Mouse (Mus musculus): Measurements from ENCODE around the gene Efnb2. TPM values are rescaled to one million over a fixed set of nuclear protein-coding genes. Genes with fewer than 3 reads are reported as not detected.

Efnb2 gene
- polyA plus RNA-seq, 1 experiment from 2014 or later: 48.9 TPM

GRCm38 (mm10) chr8:8609141-8609540 is 51.9 kb downstream of the Efnb2 start:
- H3K9me3 ChIP-seq (replicated peaks; ENCODE audit: control insufficient read depth, low read length): no peaks in the 10 kb centered on the region
- peaks cover 4% of the 10 kb centered on the region; the same call in 1 of the 2 replicates for H3K4me1 ChIP-seq (ENCODE audit: control insufficient read depth, insufficient read depth, low read length)
- WGBS: 14% methylated on average over 5 of the region's 5 CpGs
- H3K4me2 ChIP-seq (ENCODE audit: low read length): no peak overlapping the region
- no peaks in the 10 kb centered on the region for H3K27me3 ChIP-seq (replicated peaks; ENCODE audit: control insufficient read depth, insufficient read depth, low read length)
- H3K36me3 ChIP-seq (ENCODE audit: control insufficient read depth, insufficient read depth, low read length): no peaks in the 10 kb centered on the region
- DNase-seq (ENCODE audit: low spot score) (no peak), ATAC-seq (no peak)
- no peak overlapping the region for H3K27ac ChIP-seq (ENCODE audit: low read depth, low read length)
- no peak overlapping the region for H3K4me3 ChIP-seq (ENCODE audit: low read depth, low read length)
- no peak overlapping the region for H3K9ac ChIP-seq (ENCODE audit: low read length)

- ATAC-seq: no peak
- no peak for DNase-seq (ENCODE audit: low spot score)
- H3K4me1 ChIP-seq (ENCODE audit: control insufficient read depth, insufficient read depth, low read length): peaks cover 4% of the 10 kb centered on the region; the same call in 1 of the 2 replicates
Observed at GRCm38 (mm10) chr8:8605621-8606020, 55.4 kb downstream of the Efnb2 start.

GRCm38 (mm10) chr8:8603875-8604274 is 57.2 kb downstream of the Efnb2 start:
- Histone ChIP-seq H3K9me3 (replicated peaks; ENCODE audit: control insufficient read depth, low read length) (no peaks in the 10 kb centered on the region), H3K9ac (ENCODE audit: low read length) (no peak overlapping the region), H3K27me3 (replicated peaks; ENCODE audit: control insufficient read depth, insufficient read depth, low read length) (no peaks in the 10 kb centered on the region), H3K27ac (ENCODE audit: low read depth, low read length) (no peak overlapping the region), H3K4me3 (ENCODE audit: low read depth, low read length) (no peak overlapping the region), H3K4me1 (ENCODE audit: control insufficient read depth, insufficient read depth, low read length) (no peaks in the 10 kb centered on the region), H3K4me2 (ENCODE audit: low read length) (no peak overlapping the region), H3K36me3 (ENCODE audit: control insufficient read depth, insufficient read depth, low read length) (no peaks in the 10 kb centered on the region)
- DNase-seq (ENCODE audit: low spot score) (no peak), ATAC-seq (no peak)
- WGBS: 87% methylated on average over 6 of the region's 6 CpGs

More at GRCm38 (mm10) chr8:8605621-8606020, 55.4 kb downstream of the Efnb2 start:
- Histone ChIP-seq H3K4me2 (ENCODE audit: low read length) (no peak overlapping the region), H3K27me3 (replicated peaks; ENCODE audit: control insufficient read depth, insufficient read depth, low read length) (no peaks in the 10 kb centered on the region), H3K27ac (ENCODE audit: low read depth, low read length) (no peak overlapping the region), H3K9me3 (replicated peaks; ENCODE audit: control insufficient read depth, low read length) (no peaks in the 10 kb centered on the region), H3K4me3 (ENCODE audit: low read depth, low read length) (no peak overlapping the region), H3K36me3 (ENCODE audit: control insufficient read depth, insufficient read depth, low read length) (no peaks in the 10 kb centered on the region), H3K9ac (ENCODE audit: low read length) (no peak overlapping the region)
- 86% methylated on average over 4 of the region's 4 CpGs for WGBS

GRCm38 (mm10) chr8:8602616-8603461 is 58.2 kb downstream of the Efnb2 start:
- 80% methylated on average over 7 of the region's 7 CpGs for WGBS
- H3K9ac ChIP-seq (ENCODE audit: low read length): no peak overlapping the region
- H3K4me3 ChIP-seq (ENCODE audit: low read depth, low read length): no peak overlapping the region
- H3K4me2 ChIP-seq (ENCODE audit: low read length): no peak overlapping the region
- DNase-seq (ENCODE audit: low spot score) (no peak), ATAC-seq (no peak)
- H3K27ac ChIP-seq (ENCODE audit: low read depth, low read length): no peak overlapping the region
- 0 out of 2 replicates have a peak, but pooled peaks cover under 1% of the 10 kb centered on the region for H3K4me1 ChIP-seq (ENCODE audit: control insufficient read depth, insufficient read depth, low read length)
- no peaks in the 10 kb centered on the region for H3K36me3 ChIP-seq (ENCODE audit: control insufficient read depth, insufficient read depth, low read length)
- H3K27me3 ChIP-seq (replicated peaks; ENCODE audit: control insufficient read depth, insufficient read depth, low read length): no peaks in the 10 kb centered on the region
- no peaks in the 10 kb centered on the region for H3K9me3 ChIP-seq (replicated peaks; ENCODE audit: control insufficient read depth, low read length)

GRCm38 (mm10) chr8:8599931-8600330 is 61.1 kb downstream of the Efnb2 start:
- no peak for DNase-seq (ENCODE audit: low spot score)
- Histone ChIP-seq H3K4me2 (ENCODE audit: low read length) (no peak overlapping the region), H3K4me1 (ENCODE audit: control insufficient read depth, insufficient read depth, low read length) (0 out of 2 replicates have a peak, but pooled peaks cover 3% of the 10 kb centered on the region), H3K9ac (ENCODE audit: low read length) (no peak overlapping the region), H3K36me3 (ENCODE audit: control insufficient read depth, insufficient read depth, low read length) (no peaks in the 10 kb centered on the region), H3K27me3 (replicated peaks; ENCODE audit: control insufficient read depth, insufficient read depth, low read length) (no peaks in the 10 kb centered on the region), H3K27ac (ENCODE audit: low read depth, low read length) (no peak overlapping the region), H3K4me3 (ENCODE audit: low read depth, low read length) (no peak overlapping the region), H3K9me3 (replicated peaks; ENCODE audit: control insufficient read depth, low read length) (no peaks in the 10 kb centered on the region)
- ATAC-seq: no peak
- 87% methylated on average over 7 of the region's 7 CpGs for WGBS

GRCm38 (mm10) chr8:8597434-8597833 is 63.6 kb downstream of the Efnb2 start:
- ATAC-seq (no peak), DNase-seq (ENCODE audit: low spot score) (no peak)
- H3K9ac ChIP-seq (ENCODE audit: low read length): no peak overlapping the region; the same call in 1 of the 2 replicates
- H3K4me2 ChIP-seq (ENCODE audit: low read length): no peak overlapping the region
- H3K4me3 ChIP-seq (ENCODE audit: low read depth, low read length): no peak overlapping the region
- no peak overlapping the region for H3K27ac ChIP-seq (ENCODE audit: low read depth, low read length)
- 18% methylated on average over 13 of the region's 13 CpGs for WGBS
- H3K9me3 ChIP-seq (replicated peaks; ENCODE audit: control insufficient read depth, low read length): no peaks in the 10 kb centered on the region
- H3K36me3 ChIP-seq (ENCODE audit: control insufficient read depth, insufficient read depth, low read length): no peaks in the 10 kb centered on the region
- 0 out of 2 replicates have a peak, but pooled peaks cover 3% of the 10 kb centered on the region for H3K4me1 ChIP-seq (ENCODE audit: control insufficient read depth, insufficient read depth, low read length)
- H3K27me3 ChIP-seq (replicated peaks; ENCODE audit: control insufficient read depth, insufficient read depth, low read length): no peaks in the 10 kb centered on the region

- ATAC-seq: no peak
- WGBS: 61% methylated on average over 12 of the region's 12 CpGs
- DNase-seq (ENCODE audit: low spot score): no peak
- Histone ChIP-seq H3K36me3 (ENCODE audit: control insufficient read depth, insufficient read depth, low read length) (no peaks in the 10 kb centered on the region), H3K9ac (ENCODE audit: low read length) (no peak overlapping the region), H3K4me2 (ENCODE audit: low read length) (no peak overlapping the region), H3K4me1 (ENCODE audit: control insufficient read depth, insufficient read depth, low read length) (0 out of 2 replicates have a peak, but pooled peaks cover 3% of the 10 kb centered on the region), H3K9me3 (replicated peaks; ENCODE audit: control insufficient read depth, low read length) (no peaks in the 10 kb centered on the region), H3K27me3 (replicated peaks; ENCODE audit: control insufficient read depth, insufficient read depth, low read length) (no peaks in the 10 kb centered on the region), H3K4me3 (ENCODE audit: low read depth, low read length) (no peak overlapping the region), H3K27ac (ENCODE audit: low read depth, low read length) (no peak overlapping the region)
Observed at GRCm38 (mm10) chr8:8595831-8596611, 65.0 kb downstream of the Efnb2 start.

GRCm38 (mm10) chr8:8593812-8594211 is 67.2 kb downstream of the Efnb2 start:
- Histone ChIP-seq H3K4me3 (ENCODE audit: low read depth, low read length) (no peak overlapping the region), H3K36me3 (ENCODE audit: control insufficient read depth, insufficient read depth, low read length) (no peaks in the 10 kb centered on the region), H3K4me2 (ENCODE audit: low read length) (no peak overlapping the region), H3K9me3 (replicated peaks; ENCODE audit: control insufficient read depth, low read length) (no peaks in the 10 kb centered on the region), H3K27ac (ENCODE audit: low read depth, low read length) (no peak overlapping the region), H3K4me1 (ENCODE audit: control insufficient read depth, insufficient read depth, low read length) (0 out of 2 replicates have a peak, but pooled peaks cover 3% of the 10 kb centered on the region), H3K27me3 (replicated peaks; ENCODE audit: control insufficient read depth, insufficient read depth, low read length) (no peaks in the 10 kb centered on the region), H3K9ac (ENCODE audit: low read length) (no peak overlapping the region)
- WGBS: 87% methylated on average over 7 of the region's 7 CpGs
- DNase-seq (ENCODE audit: low spot score) (no peak), ATAC-seq (no peak)

All from forebrain, embryonic 14.5 days (tissue).